Mouse (Mus musculus): Measurements from ENCODE around the gene Ugt1a9. TPM values are rescaled to one million over a fixed set of nuclear protein-coding genes. Genes with fewer than 3 reads are reported as not detected.
"Not testable (repeated sequence)": the region's sequence is repeated elsewhere in the genome, so short reads cannot be mapped to it uniquely, and the experiment has no call there.

The Ugt1a9 gene
- total RNA-seq, 2 experiments from 2014 or later: not detected

GRCm38 (mm10) chr1:88213766-88214461 lies 143.3 kb downstream of the Ugt1a9 start:
- intact Hi-C loops (cut with DNase I): no loop called here
- peak in 1 of 2 experiments; percentile 46 for DNase-seq (ENCODE audit: extremely low spot score in 1 of 2, low spot score in 2 of 2)

GRCm38 (mm10) chr1:88214462-88214952 lies 143.9 kb downstream of the Ugt1a9 start:
- intact Hi-C loops (cut with DNase I): no loop called here
- DNase-seq (ENCODE audit: extremely low spot score in 1 of 2, low spot score in 2 of 2): no peak

- intact Hi-C loops (cut with DNase I): no loop called here
- no peak for DNase-seq (ENCODE audit: extremely low spot score in 1 of 2, low spot score in 2 of 2)
Observed at GRCm38 (mm10) chr1:88215466-88216380, 145.1 kb downstream of the Ugt1a9 start.

- intact Hi-C loops (cut with DNase I): no loop called here
Observed at GRCm38 (mm10) chr1:88216551-88216950, 146.0 kb downstream of the Ugt1a9 start.

GRCm38 (mm10) chr1:88217144-88217543 lies 146.5 kb downstream of the Ugt1a9 start:
- intact Hi-C loops (cut with DNase I): no loop called here
- DNase-seq (ENCODE audit: extremely low spot score in 1 of 2, low spot score in 2 of 2): peak in 1 of 2 experiments; percentile 42

More at GRCm38 (mm10) chr1:88216551-88216950, 146.0 kb downstream of the Ugt1a9 start:
- no peak for DNase-seq (ENCODE audit: extremely low spot score in 1 of 2, low spot score in 2 of 2)

GRCm38 (mm10) chr1:88217576-88217975 lies 147.0 kb downstream of the Ugt1a9 start:
- DNase-seq (ENCODE audit: extremely low spot score in 1 of 2, low spot score in 2 of 2): peak in 1 of 2 experiments; percentile 15
- intact Hi-C loops (cut with DNase I): no loop called here

GRCm38 (mm10) chr1:88218051-88218450 lies 147.5 kb downstream of the Ugt1a9 start:
- peak in 1 of 2 experiments; percentile 51 for DNase-seq (ENCODE audit: extremely low spot score in 1 of 2, low spot score in 2 of 2)
- intact Hi-C loops (cut with DNase I): no loop called here

GRCm38 (mm10) chr1:88218591-88218990 lies 148.0 kb downstream of the Ugt1a9 start:
- intact Hi-C loops (cut with DNase I): no loop called here
- peak in 1 of 2 experiments; percentile 17 for DNase-seq (ENCODE audit: extremely low spot score in 1 of 2, low spot score in 2 of 2)

GRCm38 (mm10) chr1:88219054-88219453 lies 148.5 kb downstream of the Ugt1a9 start:
- intact Hi-C loops (cut with DNase I): no loop called here

GRCm38 (mm10) chr1:88220336-88220735 lies 149.7 kb downstream of the Ugt1a9 start:
- DNase-seq (ENCODE audit: extremely low spot score in 1 of 2, low spot score in 2 of 2): peak in 1 of 2 experiments; percentile 14
- intact Hi-C loops (cut with DNase I): no loop called here

More at GRCm38 (mm10) chr1:88219054-88219453, 148.5 kb downstream of the Ugt1a9 start:
- DNase-seq (ENCODE audit: extremely low spot score in 1 of 2, low spot score in 2 of 2): peak in 1 of 2 experiments; percentile 16

- intact Hi-C loops (cut with DNase I): no loop called here
- no peak for DNase-seq (ENCODE audit: extremely low spot score in 1 of 2, low spot score in 2 of 2)
Observed at GRCm38 (mm10) chr1:88222216-88222615, 151.6 kb downstream of the Ugt1a9 start.

- intact Hi-C loops (cut with DNase I): not testable (repeated sequence)
- peak in 1 of 2 experiments; percentile 18 for DNase-seq (ENCODE audit: extremely low spot score in 1 of 2, low spot score in 2 of 2)
Observed at GRCm38 (mm10) chr1:88223011-88223515, 152.5 kb downstream of the Ugt1a9 start.

- intact Hi-C loops (cut with DNase I): no loop called here
- peak in 1 of 2 experiments; percentile 27 for DNase-seq (ENCODE audit: extremely low spot score in 1 of 2, low spot score in 2 of 2)
Observed at GRCm38 (mm10) chr1:88223591-88223990, 153.0 kb downstream of the Ugt1a9 start.

- DNase-seq (ENCODE audit: extremely low spot score in 1 of 2, low spot score in 2 of 2): peak in 1 of 2 experiments; percentile 38
- intact Hi-C loops (cut with DNase I): no loop called here
Observed at GRCm38 (mm10) chr1:88224029-88224776, 153.6 kb downstream of the Ugt1a9 start.

- intact Hi-C loops (cut with DNase I); DNase-seq (ENCODE audit: extremely low spot score in 1 of 2, low spot score in 2 of 2): not testable (repeated sequence)
Observed at GRCm38 (mm10) chr1:88225301-88225700, 154.7 kb downstream of the Ugt1a9 start.

GRCm38 (mm10) chr1:88225741-88226140 lies 155.1 kb downstream of the Ugt1a9 start:
- no peak for DNase-seq (ENCODE audit: extremely low spot score in 1 of 2, low spot score in 2 of 2)

GRCm38 (mm10) chr1:88226670-88227379 lies 156.2 kb downstream of the Ugt1a9 start, which contains the start of gene Mroh2a:
Gene Mroh2a, plus strand, starts transcription at chr1:88226986.
- peak in 1 of 2 experiments; percentile 34 for DNase-seq (ENCODE audit: extremely low spot score in 1 of 2, low spot score in 2 of 2)
- intact Hi-C loops (cut with DNase I): no loop called here

More at GRCm38 (mm10) chr1:88225741-88226140, 155.1 kb downstream of the Ugt1a9 start:
- intact Hi-C loops (cut with DNase I): no loop called here

GRCm38 (mm10) chr1:88227482-88227881 lies 156.9 kb downstream of the Ugt1a9 start:
- DNase-seq (ENCODE audit: extremely low spot score in 1 of 2, low spot score in 2 of 2): peak in 1 of 2 experiments; percentile 17
- intact Hi-C loops (cut with DNase I): no loop called here
